Mouse (Mus musculus) lung, postnatal 0 days (tissue): ENCODE measurements around the gene E330021D16Rik. TPM values are rescaled to one million over a fixed set of nuclear protein-coding genes. Genes with fewer than 3 reads are reported as not detected.

Source experiments
- ATAC-seq: fragments of 200-750 bp; cut with Nextera tagmentation; 2 replicates; pipeline ENCODE4 v1.8.0; 2017; ENCODE audit warnings: moderate library complexity
- DNase-seq: peaks from one replicate; pipeline ENCODE4 v3.0.0-alpha.2; 2016; ENCODE audit warnings: low spot score
- H3K27ac ChIP-seq: fragments of 300-500 bp; sonication (generic); 2 replicates; pipeline ENCODE4 v1.5.1; 2014; ENCODE audit warnings: antibody characterized with exemption, mild to moderate bottlenecking, low read length, mixed read lengths
- H3K27me3 ChIP-seq: fragments of 300-500 bp; sonication (generic); replicated peaks from 2 replicates; pipeline ENCODE4 v1.6.1; 2014; ENCODE audit warnings: low read length, mixed read lengths; ENCODE audit not compliant: insufficient read depth
- H3K36me3 ChIP-seq: fragments of 300-500 bp; sonication (generic); 2 replicates; pipeline ENCODE4 v1.6.1; 2014; ENCODE audit warnings: low read length, mixed read lengths; ENCODE audit not compliant: insufficient read depth
- H3K4me1 ChIP-seq: fragments of 300-500 bp; sonication (generic); 2 replicates; pipeline ENCODE4 v1.6.1; 2014; ENCODE audit warnings: antibody characterized with exemption, low read depth, low read length, mixed read lengths; ENCODE audit not compliant: insufficient read depth
- H3K4me2 ChIP-seq: fragments of 300-500 bp; sonication (generic); replicated peaks from 2 replicates; pipeline ENCODE4 v1.6.1; 2014; ENCODE audit warnings: low read depth, mild to moderate bottlenecking, low read length, moderate library complexity, mixed read lengths
- H3K4me3 ChIP-seq: fragments of 300-500 bp; sonication (generic); 2 replicates; pipeline ENCODE4 v1.5.1; 2014; ENCODE audit warnings: low read depth, low read length
- H3K9ac ChIP-seq: fragments of 300-500 bp; sonication (generic); replicated peaks from 2 replicates; pipeline ENCODE4 v1.6.1; 2014; ENCODE audit warnings: low read depth, mild to moderate bottlenecking
- H3K9me3 ChIP-seq: fragments of 300-500 bp; sonication (generic); 2 replicates; pipeline ENCODE4 v1.6.1; 2016; ENCODE audit warnings: low read length, mixed read lengths
- CTCF ChIP-seq: IDR thresholded peaks from 2 replicates; pipeline ENCODE4 v1.5.1; 2016; ENCODE audit warnings: antibody characterized with exemption, mild to moderate bottlenecking
- EP300 ChIP-seq: IDR thresholded peaks from 2 replicates; pipeline ENCODE4 v1.6.1; 2016; ENCODE audit warnings: antibody characterized with exemption, mild to moderate bottlenecking, control low read depth
- WGBS: fragments of 180-500 bp; shearing (Covaris S2); extraction: QIAGEN DNeasy Blood & Tissue Kit; methylation state at CpG from one replicate; pipeline ENCODE4 v1.1.7; 2014; 5-methylcytosine and 5-hydroxymethylcytosine counted together
- polyA plus RNA-seq: library from polyadenylated mRNA; unstranded; fragments of >200 nt; fragmentation: Nextera tagmentation; extraction: Ambion mirVana; gene quantifications from 2 replicates; pipeline ENCODE4 v1.2.1, GENCODE M21; 2015

Gene E330021D16Rik
- 0.11 and 0.12 TPM in 2 replicates for polyA plus RNA-seq

GRCm38 (mm10) chr6:136415133-136415775, at the start of gene E330021D16Rik:
Gene E330021D16Rik (minus strand): TSS chr6:136415569.
- ATAC-seq (no peak), DNase-seq (no peak)
- Histone ChIP-seq H3K27me3 (no peaks in the 10 kb centered on the region), H3K36me3 (no peaks in the 10 kb centered on the region), H3K4me2 (no peak within 1 kb of the TSS), H3K9me3 (no peaks in the 10 kb centered on the region), H3K27ac (no peak within 1 kb of the TSS), H3K4me1 (no peaks in the 10 kb centered on the region), H3K4me3 (no peak within 1 kb of the TSS), H3K9ac (no peak within 1 kb of the TSS)
- TF ChIP-seq CTCF (no peak), EP300 (no peak)
- 79% methylated on average over 9 of the region's 9 CpGs for WGBS

- H3K27ac ChIP-seq = no peak overlapping the region
- ATAC-seq (no peak), DNase-seq (peak; percentile 56)
- no peak overlapping the region for H3K9ac ChIP-seq
- H3K27me3 ChIP-seq = no peaks in the 10 kb centered on the region
- 63% methylated on average over 8 of the region's 8 CpGs for WGBS
- H3K9me3 ChIP-seq = no peaks in the 10 kb centered on the region
- H3K4me3 ChIP-seq = no peak overlapping the region
- H3K36me3 ChIP-seq = no peaks in the 10 kb centered on the region
- TF ChIP-seq CTCF (no peak), EP300 (peak; percentile 26; the same call in 1 of the 2 replicates)
- H3K4me2 ChIP-seq = no peak overlapping the region
- H3K4me1 ChIP-seq = peaks cover 5% of the 10 kb centered on the region; the same call in 1 of the 2 replicates
Observed at GRCm38 (mm10) chr6:136465021-136465420, 49.7 kb upstream of the E330021D16Rik start.

DNA sequence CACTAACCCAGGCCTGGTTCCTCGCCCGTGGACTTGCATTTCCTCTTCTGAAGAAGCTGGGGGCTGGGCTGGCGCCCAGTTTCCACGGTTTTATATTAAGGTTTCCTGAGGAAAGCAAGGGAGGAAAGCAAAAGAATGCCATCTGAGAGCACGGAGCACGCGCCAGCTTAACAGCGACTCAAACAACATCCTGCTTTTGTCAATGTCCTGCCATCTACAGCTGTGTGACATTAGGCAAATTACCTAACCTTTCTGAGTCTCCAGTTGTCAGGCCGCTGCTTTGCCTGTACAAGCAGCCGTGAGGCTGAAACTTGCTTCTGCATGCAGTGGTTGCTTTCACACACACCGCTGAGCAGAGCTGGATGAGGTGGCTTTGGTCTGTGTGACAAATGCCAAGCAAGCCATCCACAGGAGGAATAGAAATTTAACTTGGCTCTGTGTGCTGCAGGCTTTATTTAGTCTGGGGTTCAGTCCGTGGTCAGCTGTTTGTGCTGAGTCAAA, 48.8 kb upstream of the E330021D16Rik start:
- no peak for ATAC-seq
- no peak overlapping the region for H3K27ac ChIP-seq
- TF ChIP-seq CTCF (no peak), EP300 (no peak; the same call in 1 of the 2 replicates)
- peaks cover 4% of the 10 kb centered on the region; the same call in 1 of the 2 replicates for H3K4me1 ChIP-seq
- H3K27me3 ChIP-seq = no peaks in the 10 kb centered on the region
- WGBS = 45% methylated on average over 12 of the region's 12 CpGs
- no peak overlapping the region for H3K4me3 ChIP-seq
- H3K4me2 ChIP-seq = no peak overlapping the region
- no peaks in the 10 kb centered on the region for H3K36me3 ChIP-seq
- no peaks in the 10 kb centered on the region for H3K9me3 ChIP-seq
- DNase-seq = peak; percentile 38
- H3K9ac ChIP-seq = no peak overlapping the region

DNA sequence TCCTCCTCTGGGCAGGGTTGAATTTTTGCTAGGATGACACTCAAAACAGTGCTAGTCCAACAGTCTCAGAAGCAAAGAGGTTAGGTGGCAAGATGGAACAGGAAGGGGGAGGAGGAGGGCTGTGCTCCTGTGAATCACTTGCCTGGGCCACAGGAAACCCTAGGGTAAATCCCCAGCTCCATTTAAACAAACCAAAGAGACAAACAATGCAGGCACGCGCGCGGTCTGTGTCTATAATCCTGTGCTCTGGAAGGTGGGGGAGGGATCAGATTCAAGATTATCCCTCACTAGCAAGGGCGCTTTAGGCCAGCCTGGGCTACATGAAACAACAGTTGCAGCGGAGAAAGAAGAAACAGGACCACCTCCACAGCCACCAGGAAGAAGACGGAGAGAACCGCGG, 48.1 kb upstream of the E330021D16Rik start:
- DNase-seq (no peak), ATAC-seq (no peak)
- no peaks in the 10 kb centered on the region; the same call in 1 of the 2 replicates for H3K4me1 ChIP-seq
- no peak overlapping the region for H3K4me2 ChIP-seq
- H3K27ac ChIP-seq = no peak overlapping the region
- no peaks in the 10 kb centered on the region for H3K27me3 ChIP-seq
- no peak overlapping the region for H3K9ac ChIP-seq
- H3K9me3 ChIP-seq = no peaks in the 10 kb centered on the region
- no peak for TF ChIP-seq EP300
- TF ChIP-seq CTCF = no peak
- H3K36me3 ChIP-seq = no peaks in the 10 kb centered on the region
- H3K4me3 ChIP-seq = no peak overlapping the region
- 49% methylated on average over 9 of the region's 9 CpGs for WGBS

GRCm38 (mm10) chr6:136459156-136459555, 43.8 kb upstream of the E330021D16Rik start:
- 74% methylated on average over 7 of the region's 7 CpGs for WGBS

DNA sequence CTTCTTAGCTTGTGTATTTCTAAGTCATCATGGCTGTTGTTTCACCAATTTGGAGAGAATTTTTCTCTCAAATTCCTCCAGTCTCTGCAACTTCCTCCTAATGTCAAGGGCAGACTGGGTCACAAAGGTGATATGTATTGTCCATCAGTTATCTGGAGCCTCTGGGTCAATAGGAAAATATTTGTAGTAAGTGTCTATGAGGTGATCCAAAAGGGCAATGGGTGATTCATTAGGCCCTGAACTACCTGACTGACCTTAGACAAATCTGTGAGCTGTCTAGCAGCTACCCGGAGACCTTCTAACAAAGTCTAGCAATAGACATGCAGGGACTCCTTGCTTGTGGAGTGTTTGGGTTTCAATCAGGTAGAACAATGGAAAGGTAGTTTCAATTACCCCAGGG, 40.9 kb upstream of the E330021D16Rik start:
- DNase-seq (no peak), ATAC-seq (no peak)
- Histone ChIP-seq H3K36me3 (no peaks in the 10 kb centered on the region), H3K9ac (no peak overlapping the region), H3K4me2 (no peak overlapping the region), H3K4me3 (no peak overlapping the region), H3K27me3 (no peaks in the 10 kb centered on the region), H3K9me3 (no peaks in the 10 kb centered on the region), H3K27ac (no peak overlapping the region), H3K4me1 (no peaks in the 10 kb centered on the region)
- TF ChIP-seq CTCF = no peak
- TF ChIP-seq EP300 = no peak
- WGBS = 72% methylated on average over 1 of the region's 1 CpGs

More at GRCm38 (mm10) chr6:136459156-136459555, 43.8 kb upstream of the E330021D16Rik start:
- Histone ChIP-seq H3K9ac (no peak overlapping the region), H3K4me2 (no peak overlapping the region), H3K4me3 (no peak overlapping the region), H3K36me3 (no peaks in the 10 kb centered on the region), H3K27ac (no peak overlapping the region), H3K9me3 (no peaks in the 10 kb centered on the region), H3K4me1 (no peaks in the 10 kb centered on the region), H3K27me3 (no peaks in the 10 kb centered on the region)
- TF ChIP-seq CTCF (no peak), EP300 (no peak)
- ATAC-seq = no peak
- DNase-seq = no peak
